ENCODE assay signal across 9 mouse cellular contexts in the genomic region with DNA sequence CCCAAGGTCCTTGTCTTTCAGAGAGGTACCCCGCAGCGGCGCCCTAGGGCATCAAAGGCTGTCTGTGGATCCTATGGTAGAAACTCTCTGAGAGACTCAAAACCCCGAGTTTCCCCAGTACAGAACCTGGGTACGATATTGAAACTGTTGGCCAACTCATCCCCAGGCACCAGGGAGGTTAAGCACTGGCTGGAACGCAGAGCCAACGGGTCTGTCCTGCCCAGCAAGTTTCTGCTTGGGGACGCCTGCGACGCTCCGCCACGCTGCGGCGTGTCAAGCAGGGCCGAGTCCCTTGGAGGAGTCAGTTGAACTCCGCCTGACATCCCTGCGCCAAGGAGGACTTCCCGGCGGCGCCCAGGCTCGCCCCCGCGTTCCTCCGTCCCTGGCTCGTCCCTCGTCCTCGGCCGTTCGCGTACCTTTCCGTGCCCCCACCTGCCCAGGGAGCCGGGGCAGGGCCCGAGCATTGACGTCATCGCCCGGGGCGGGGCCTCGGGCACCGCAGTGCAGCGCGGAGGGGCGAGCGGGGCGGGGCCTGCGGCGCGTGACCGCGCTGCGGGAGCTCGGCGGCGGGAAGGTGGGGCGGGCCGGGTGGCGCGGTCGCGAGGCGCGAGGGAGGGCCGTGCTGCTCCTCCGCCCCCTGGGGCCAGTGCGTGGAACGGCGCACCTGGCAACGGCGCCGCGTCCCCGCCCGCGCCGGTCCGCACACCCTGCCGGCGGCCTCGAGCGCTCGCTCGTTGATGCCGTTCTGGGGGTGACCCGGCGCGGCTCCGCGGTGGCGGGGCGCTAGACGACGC. TPM values are rescaled to one million over a fixed set of nuclear protein-coding genes. Genes with fewer than 3 reads are reported as not detected.
DNase-seq lines count a peak whose midpoint lies in the region; ATAC-seq and TF ChIP-seq lines count a peak whose summit lies in the region.
"Had no signal": no experiment of that assay in that cellular context is flagged by ENCODE, and none has a peak within 500 bp of the region (broad histone marks: within the 10 kb centered on the region; RNA-seq: fewer than 3 reads in every experiment).

Cds1 (plus strand) TSS at position 577 of the 794 bp plus-strand sequence.

- H3K9me3 ChIP-seq in forebrain, embryonic 13.5 days (replicated peaks) = no peaks in the 10 kb centered on the region
- H3K9me3 ChIP-seq in heart, embryonic 16.5 days (replicated peaks; ENCODE audit: control insufficient read depth, low read length) = no peaks in the 10 kb centered on the region
- no peaks in the 10 kb centered on the region for H3K9me3 ChIP-seq in liver, embryonic 15.5 days (replicated peaks)
- no peaks in the 10 kb centered on the region for H3K9me3 ChIP-seq in neural tube, embryonic 12.5 days
- no peaks in the 10 kb centered on the region for H3K9me3 ChIP-seq in stomach, postnatal 0 days (ENCODE audit: control insufficient read depth, low read length)

- H3K4me3 ChIP-seq in forebrain, embryonic 13.5 days = peak within 1 kb of the TSS; percentile 68
- H3K4me3 ChIP-seq in heart, embryonic 16.5 days (ENCODE audit: low read length) = peak within 1 kb of the TSS; percentile 75
- H3K4me3 ChIP-seq in liver, embryonic 15.5 days (replicated peaks) = peak within 1 kb of the TSS; percentile 56
- H3K4me3 ChIP-seq in neural tube, embryonic 12.5 days = peak within 1 kb of the TSS; percentile 67
- H3K4me3 ChIP-seq in stomach, postnatal 0 days (ENCODE audit: low read depth, low read length) = peak within 1 kb of the TSS; percentile 83

- TF ChIP-seq CTCF in stomach, postnatal 0 days (IDR thresholded peaks at IDR 0.05; ENCODE audit: low read depth) = peak; percentile 28

- peak; percentile 79 for TF ChIP-seq EP300 in stomach, postnatal 0 days (optimal IDR thresholded peaks at IDR 0.05)

- H3K4me1 ChIP-seq in forebrain, embryonic 13.5 days = peaks cover 11% of the 10 kb centered on the region; the same call in 1 of the 2 replicates
- H3K4me1 ChIP-seq in heart, embryonic 16.5 days (ENCODE audit: control insufficient read depth, insufficient read depth, low read length) = peaks cover 3% of the 10 kb centered on the region; the same call in 1 of the 2 replicates
- H3K4me1 ChIP-seq in liver, embryonic 15.5 days (replicated peaks) = peaks cover 10% of the 10 kb centered on the region
- peaks cover 14% of the 10 kb centered on the region; the same call in 1 of the 2 replicates for H3K4me1 ChIP-seq in neural tube, embryonic 12.5 days
- no peaks in the 10 kb centered on the region; the same call in 1 of the 2 replicates for H3K4me1 ChIP-seq in stomach, postnatal 0 days (replicated peaks; ENCODE audit: control insufficient read depth, insufficient read depth)

- peak within 1 kb of the TSS; percentile 71 for H3K9ac ChIP-seq in forebrain, embryonic 13.5 days
- H3K9ac ChIP-seq in heart, embryonic 16.5 days (ENCODE audit: low read length) = peak within 1 kb of the TSS; percentile 71
- no peak within 1 kb of the TSS for H3K9ac ChIP-seq in liver, embryonic 15.5 days
- peak within 1 kb of the TSS; percentile 65 for H3K9ac ChIP-seq in neural tube, embryonic 12.5 days
- peak within 1 kb of the TSS; percentile 74 for H3K9ac ChIP-seq in stomach, postnatal 0 days (ENCODE audit: low read length)

- peak; percentile 94 for ATAC-seq in forebrain, embryonic 13.5 days
- peak; percentile 82 for ATAC-seq in heart, embryonic 16.5 days (replicated peaks; ENCODE audit: extremely low read depth, insufficient read depth, low FRiP score)
- ATAC-seq in liver, embryonic 15.5 days (ENCODE audit: insufficient read depth) = peak; percentile 51
- ATAC-seq in neural tube, embryonic 12.5 days (ENCODE audit: low FRiP score, low read depth) = peak; percentile 89
- peak; percentile 89 for ATAC-seq in stomach, postnatal 0 days (ENCODE audit: low FRiP score, low TSS enrichment)

- H3K27ac ChIP-seq in forebrain, embryonic 13.5 days = no peak within 1 kb of the TSS
- no peak within 1 kb of the TSS for H3K27ac ChIP-seq in heart, embryonic 16.5 days (ENCODE audit: low read length)
- no peak within 1 kb of the TSS for H3K27ac ChIP-seq in liver, embryonic 15.5 days (replicated peaks)
- no peak within 1 kb of the TSS for H3K27ac ChIP-seq in neural tube, embryonic 12.5 days
- peak within 1 kb of the TSS; percentile 77 for H3K27ac ChIP-seq in stomach, postnatal 0 days (replicated peaks)

- peak; percentile 78 to 79 for DNase-seq in B cell, adult 2 months
- peak; percentile 9 for DNase-seq in c-Kit-positive CD71-positive TER-119-negative erythroid progenitor cells, embryonic 14.5 days (ENCODE audit: low read depth)
- peak; percentile 85 to 94 for DNase-seq in kidney, postnatal 36 days
- DNase-seq in stomach, postnatal 0 days (ENCODE audit: low spot score) = peak; percentile 85

- H3K4me2 ChIP-seq in forebrain, embryonic 13.5 days = peak within 1 kb of the TSS; percentile 99
- H3K4me2 ChIP-seq in heart, embryonic 16.5 days (ENCODE audit: low read depth, low read length) = peak within 1 kb of the TSS; percentile 100
- peak within 1 kb of the TSS; percentile 80 for H3K4me2 ChIP-seq in liver, embryonic 15.5 days
- H3K4me2 ChIP-seq in neural tube, embryonic 12.5 days (replicated peaks) = peak within 1 kb of the TSS; percentile 99
- H3K4me2 ChIP-seq in stomach, postnatal 0 days (replicated peaks; ENCODE audit: low read depth) = peak within 1 kb of the TSS; percentile 99

- no peaks in the 10 kb centered on the region for H3K36me3 ChIP-seq in forebrain, embryonic 13.5 days (ENCODE audit: poor library complexity, severe bottlenecking)
- H3K36me3 ChIP-seq in heart, embryonic 16.5 days (ENCODE audit: control insufficient read depth, insufficient read depth) = no peaks in the 10 kb centered on the region
- no peaks in the 10 kb centered on the region for H3K36me3 ChIP-seq in liver, embryonic 15.5 days (replicated peaks)
- H3K36me3 ChIP-seq in neural tube, embryonic 12.5 days = no peaks in the 10 kb centered on the region
- no peaks in the 10 kb centered on the region for H3K36me3 ChIP-seq in stomach, postnatal 0 days (ENCODE audit: control insufficient read depth, insufficient read depth, low read length)

- under 1% methylated on average over 80 of the region's 91 CpGs for whole genome bisulfite sequencing in forebrain, embryonic 13.5 days
- under 1% methylated on average over 83 of the region's 91 CpGs for WGBS in heart, embryonic 16.5 days
- 1% methylated on average over 63 of the region's 91 CpGs for WGBS in liver, embryonic 15.5 days (ENCODE audit: insufficient replicate concordance)
- under 1% methylated on average over 91 of the region's 91 CpGs for WGBS in neural tube, embryonic 12.5 days
- WGBS in stomach, postnatal 0 days = under 1% methylated on average over 60 of the region's 91 CpGs

- peaks cover 73% of the 10 kb centered on the region for H3K27me3 ChIP-seq in forebrain, embryonic 13.5 days
- H3K27me3 ChIP-seq in heart, embryonic 16.5 days (ENCODE audit: control insufficient read depth, insufficient read depth, low read length) = peaks cover 35% of the 10 kb centered on the region
- peaks cover 94% of the 10 kb centered on the region for H3K27me3 ChIP-seq in liver, embryonic 15.5 days
- H3K27me3 ChIP-seq in neural tube, embryonic 12.5 days (replicated peaks) = peaks cover 58% of the 10 kb centered on the region
- no peaks in the 10 kb centered on the region for H3K27me3 ChIP-seq in stomach, postnatal 0 days (ENCODE audit: control insufficient read depth, insufficient read depth, low read length)

RNA-seq across cellular contexts. Expression of gene Cds1, which starts in this region (rescaled TPM):
- polyA plus RNA-seq in forebrain, embryonic 13.5 days (2015; fragmentation: Nextera tagmentation; extraction: Ambion mirVana) = 2.0 and 2.3 TPM in 2 replicates
- 3.2 and 4.7 TPM in 2 replicates for polyA plus RNA-seq in heart, embryonic 16.5 days (2015; fragmentation: Nextera tagmentation; extraction: Ambion mirVana)
- polyA plus RNA-seq in liver, embryonic 15.5 days (2015; fragmentation: Nextera tagmentation; extraction: Ambion mirVana) = 0.45 and 0.48 TPM in 2 replicates
- 2.2 and 2.5 TPM in 2 replicates for polyA plus RNA-seq in neural tube, embryonic 12.5 days (2016; fragmentation: Nextera tagmentation; extraction: Ambion mirVana)
- polyA plus RNA-seq in stomach, postnatal 0 days (2015; fragmentation: Nextera tagmentation; extraction: Ambion mirVana) = 18.0 and 18.5 TPM in 2 replicates
- polyA plus RNA-seq: C2C12 had no signal

Comparison
In these comparisons a context has a peak if more than half of its experiments do, and no peak if none do; other contexts are left out.
1. Peak in ATAC-seq, H3K4me3 ChIP-seq and H3K4me2 ChIP-seq in liver, embryonic 15.5 days; RNA of the gene not detected or under 1 TPM.
2. DNase-seq: peak in every context shown above with its lines; median percentile 90 in kidney, postnatal 36 days; 85 in stomach, postnatal 0 days; 78 in B cell, adult 2 months; 9 in c-Kit-positive CD71-positive TER-119-negative erythroid progenitor cells, embryonic 14.5 days.